Mouse (Mus musculus) lung, adult 18-20 months (tissue): ENCODE measurements around the gene Dock11.

Experiments
- DNase-seq, 2 experiments: peaks; one replicate each; pipeline ENCODE4 v3.0.0; 2022; ENCODE audit warnings: mixed read lengths in 2 of 2

Dock11 gene

DNA sequence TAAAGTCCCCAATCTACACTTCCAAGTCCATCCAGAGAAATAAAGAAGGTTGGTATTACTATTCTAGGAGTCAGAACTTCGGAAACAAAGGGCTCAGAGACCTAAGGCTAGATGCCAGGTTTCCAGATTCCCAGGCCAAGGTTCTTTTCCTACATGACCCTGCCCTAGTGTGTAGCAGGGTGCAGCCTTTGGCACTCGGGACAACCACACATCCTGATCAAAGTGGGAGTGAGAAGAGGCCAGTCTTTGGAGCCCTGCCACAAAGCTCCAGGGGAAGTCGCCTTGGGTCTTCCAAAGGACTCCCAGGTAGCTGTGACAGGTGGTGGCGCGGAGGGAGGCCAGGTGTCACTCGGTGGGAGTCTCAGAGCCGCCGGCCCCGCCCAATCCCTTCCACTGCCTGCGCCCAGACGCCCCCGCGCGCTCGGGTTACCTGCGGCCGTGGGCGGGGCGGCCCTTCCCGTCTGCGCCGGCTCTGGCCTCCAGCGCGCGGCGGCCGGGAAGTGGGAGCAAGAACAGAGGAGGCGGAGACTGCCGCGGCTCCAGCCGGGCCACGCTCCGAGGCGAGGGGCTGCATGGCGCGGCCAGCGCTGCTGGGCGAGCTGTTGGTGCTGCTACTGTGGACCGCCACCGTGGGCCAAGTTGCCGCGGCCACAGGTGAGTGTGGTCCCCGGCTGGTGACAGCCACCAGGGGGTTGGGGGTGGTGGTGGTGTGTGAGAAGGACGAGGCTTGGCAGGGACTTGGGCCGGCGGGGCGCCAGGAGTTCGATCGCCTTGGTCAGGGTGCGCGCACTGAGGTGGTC is 223.2 kb downstream of the Dock11 start, which contains the start of gene Il13ra1:
Gene Il13ra1 (plus strand): TSS at position 489 of the 800 bp plus-strand sequence.
- DNase-seq = peak; percentile 51 to 64

DNA sequence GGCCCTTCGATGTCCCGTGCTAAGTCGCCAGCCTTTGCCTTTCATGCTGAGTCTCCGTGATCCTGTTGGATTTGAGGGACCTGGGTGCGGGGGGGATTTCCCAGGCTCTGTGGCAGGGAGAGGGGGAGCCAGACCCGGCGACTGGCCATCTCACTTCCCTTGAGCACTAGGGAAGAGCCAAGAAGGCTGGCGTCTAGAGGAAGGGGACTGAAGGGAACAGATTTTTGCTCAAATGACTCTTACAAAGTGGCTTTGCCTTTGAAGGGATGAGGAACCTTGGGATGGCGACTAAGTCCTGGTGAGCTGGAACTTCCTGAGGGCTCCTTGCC is 223.8 kb downstream of the Dock11 start:
- DNase-seq = no peak

DNA sequence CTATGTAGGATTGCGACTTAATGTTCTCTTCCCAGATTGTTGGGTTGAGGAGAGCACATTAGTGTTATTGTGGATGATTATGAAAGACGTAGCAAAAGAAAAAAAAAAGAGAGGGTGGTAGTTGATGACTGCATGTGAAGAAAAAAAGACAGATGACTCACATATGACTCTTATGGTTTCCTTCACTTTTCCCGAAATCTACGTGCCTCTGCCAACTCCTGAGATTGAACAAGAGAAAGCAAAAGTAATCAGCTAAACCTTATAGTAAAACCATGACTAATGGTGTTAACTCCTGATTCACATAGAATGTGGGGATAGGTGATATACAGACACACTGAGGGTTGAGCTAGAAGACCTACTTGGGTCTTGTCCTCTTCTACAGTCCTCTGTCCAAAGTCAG is 226.5 kb downstream of the Dock11 start:
- no peak for DNase-seq
